Mouse (Mus musculus) stomach, embryonic 16.5 days (tissue): Measurements from ENCODE around the gene Cers1. TPM values are rescaled to one million over a fixed set of nuclear protein-coding genes. Genes with fewer than 3 reads are reported as not detected.

Source experiments
- ATAC-seq: fragments of 200-750 bp; cut with Nextera tagmentation; 2 replicates; pipeline ENCODE4 v1.8.0; 2017; ENCODE audit warnings: moderate number of reproducible peaks, moderate TSS enrichment; ENCODE audit not compliant: insufficient read depth, low FRiP score
- H3K27ac ChIP-seq: fragments of 300-500 bp; sonication (generic); 2 replicates; pipeline ENCODE4 v1.5.1; 2014; ENCODE audit warnings: low read length
- H3K27me3 ChIP-seq: fragments of 300-500 bp; sonication (generic); 2 replicates; pipeline ENCODE4 v1.6.1; 2014; ENCODE audit warnings: low read length, control low read depth, mixed read lengths; ENCODE audit not compliant: control insufficient read depth, insufficient read depth
- H3K36me3 ChIP-seq: fragments of 300-500 bp; sonication (generic); 2 replicates; pipeline ENCODE4 v1.6.1; 2014; ENCODE audit warnings: low read length; ENCODE audit not compliant: control insufficient read depth, insufficient read depth
- H3K4me1 ChIP-seq: fragments of 300-500 bp; sonication (generic); 2 replicates; pipeline ENCODE4 v1.6.1; 2014; ENCODE audit warnings: low read length, control low read depth, mixed read lengths; ENCODE audit not compliant: control insufficient read depth, insufficient read depth
- H3K4me2 ChIP-seq: fragments of 300-500 bp; sonication (generic); 2 replicates; pipeline ENCODE4 v1.6.1; 2014; ENCODE audit warnings: low read depth, low read length, mixed read lengths
- H3K4me3 ChIP-seq: fragments of 300-500 bp; sonication (generic); replicated peaks from 2 replicates; pipeline ENCODE4 v1.5.1; 2014; ENCODE audit warnings: mild to moderate bottlenecking, low read length
- H3K9ac ChIP-seq: fragments of 300-500 bp; sonication (generic); 2 replicates; pipeline ENCODE4 v1.6.1; 2014; ENCODE audit warnings: low read length
- H3K9me3 ChIP-seq: fragments of 300-500 bp; sonication (generic); replicated peaks from 2 replicates; pipeline ENCODE4 v1.6.1; 2016; ENCODE audit warnings: low read length, control low read depth; ENCODE audit not compliant: control insufficient read depth
- WGBS: fragments of 180-500 bp; shearing (Covaris S2); extraction: QIAGEN DNeasy Blood & Tissue Kit; methylation state at CpG from one replicate; pipeline ENCODE4 v1.1.7; 2014; 5-methylcytosine and 5-hydroxymethylcytosine counted together
- polyA plus RNA-seq: library from polyadenylated mRNA; unstranded; fragments of >200 nt; fragmentation: Nextera tagmentation; extraction: Ambion mirVana; gene quantifications from 2 replicates; pipeline ENCODE4 v1.2.1, GENCODE M21; 2015

The Cers1 gene
- polyA plus RNA-seq, 1 experiment from 2014 or later: 3.8 TPM

DNA sequence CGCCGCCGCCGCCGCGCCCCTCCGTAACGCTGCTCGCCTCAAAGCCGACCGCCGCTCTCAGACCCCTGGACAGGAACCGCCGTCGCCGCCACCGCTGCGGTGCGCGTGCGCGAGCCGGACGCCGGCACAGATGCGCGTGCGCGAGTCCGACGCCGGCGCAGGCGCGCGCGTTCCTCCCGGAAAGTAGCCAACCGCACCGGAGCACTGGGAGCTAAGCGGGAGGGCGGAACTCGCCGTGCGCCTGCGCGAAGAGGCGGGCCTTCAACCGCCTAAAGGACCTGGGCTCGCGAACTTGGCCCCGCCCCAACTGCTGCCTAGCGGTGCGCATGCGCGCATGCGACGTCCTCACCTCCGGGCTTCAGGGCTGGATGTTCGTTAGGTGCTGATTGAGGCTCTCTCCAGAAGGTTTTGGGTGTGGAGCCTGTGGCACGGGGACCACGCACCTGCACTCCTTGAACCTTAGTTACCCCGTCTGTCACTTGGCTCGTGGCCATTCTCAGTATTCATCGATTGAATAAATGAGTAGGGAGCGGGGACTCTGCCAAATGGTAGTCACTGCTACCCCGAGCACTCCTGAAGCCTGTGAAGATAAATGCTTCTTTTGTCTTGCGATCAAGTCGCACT is 37.7 kb downstream of the Cers1 start, which contains the start of gene Upf1:
Upf1 (minus strand) TSS at position 85 of the 624 bp plus-strand sequence.
- under 1% methylated on average over 69 of the region's 69 CpGs for WGBS
- peak within 1 kb of the TSS; percentile 98 for H3K4me2 ChIP-seq
- peak within 1 kb of the TSS; percentile 97 for H3K9ac ChIP-seq
- peak within 1 kb of the TSS; percentile 86 for H3K27ac ChIP-seq
- H3K4me1 ChIP-seq: peaks cover 37% of the 10 kb centered on the region
- peak; percentile 94 for ATAC-seq
- no peaks in the 10 kb centered on the region for H3K36me3 ChIP-seq
- no peaks in the 10 kb centered on the region for H3K9me3 ChIP-seq
- H3K27me3 ChIP-seq: no peaks in the 10 kb centered on the region
- peak within 1 kb of the TSS; percentile 78 for H3K4me3 ChIP-seq

DNA sequence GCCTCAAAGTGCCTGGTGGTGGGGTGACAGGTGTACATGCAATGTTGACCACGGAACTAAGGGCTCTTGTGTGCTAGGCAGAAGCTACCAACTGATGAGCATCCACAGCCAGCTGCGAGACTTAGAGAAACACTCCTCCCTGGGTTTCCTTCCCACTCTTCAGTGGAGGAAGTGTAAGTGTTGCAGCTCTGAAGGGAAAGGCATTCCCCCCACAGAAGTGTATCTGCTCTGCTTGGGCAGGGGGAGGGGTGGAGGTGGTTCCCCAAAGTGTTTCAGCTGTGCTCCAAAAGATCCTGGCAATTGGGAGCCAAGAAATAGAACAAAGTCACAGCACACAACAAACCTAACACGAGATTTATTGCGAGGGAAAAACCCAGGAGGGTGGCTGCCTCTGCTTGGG is 38.4 kb downstream of the Cers1 start:
- peak overlapping the region; percentile 78 for H3K4me3 ChIP-seq
- H3K4me1 ChIP-seq: peaks cover 32% of the 10 kb centered on the region
- H3K27me3 ChIP-seq: no peaks in the 10 kb centered on the region
- H3K9me3 ChIP-seq: no peaks in the 10 kb centered on the region
- H3K27ac ChIP-seq: peak overlapping the region; percentile 81
- peak overlapping the region; percentile 69 for H3K9ac ChIP-seq
- ATAC-seq: no peak
- no peaks in the 10 kb centered on the region for H3K36me3 ChIP-seq
- H3K4me2 ChIP-seq: peak overlapping the region; percentile 61
- WGBS: 46% methylated on average over 4 of the region's 4 CpGs

DNA sequence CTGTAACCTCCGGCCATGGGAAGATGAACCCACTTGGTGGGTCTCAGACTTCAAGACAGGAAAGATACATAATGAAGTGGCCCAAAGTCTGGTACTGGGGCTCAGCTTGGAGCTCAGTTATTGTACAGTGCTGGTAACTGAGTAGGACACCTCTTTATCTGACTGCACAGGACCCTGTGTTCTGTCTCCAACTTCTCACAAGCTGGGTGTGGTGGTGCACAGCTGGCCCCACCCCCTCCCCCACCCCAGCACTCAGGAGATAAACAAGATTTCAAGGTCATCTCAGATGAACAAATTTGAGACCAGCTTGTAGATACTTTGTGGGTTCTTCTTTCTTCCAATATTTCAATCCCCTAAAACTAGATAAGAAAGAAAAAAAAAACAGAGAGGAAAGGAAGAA is 40.5 kb downstream of the Cers1 start:
- no peak for ATAC-seq
- WGBS: 86% methylated on average over 1 of the region's 1 CpGs
- H3K9me3 ChIP-seq: no peaks in the 10 kb centered on the region
- H3K27me3 ChIP-seq: no peaks in the 10 kb centered on the region
- no peak overlapping the region for H3K9ac ChIP-seq
- H3K36me3 ChIP-seq: no peaks in the 10 kb centered on the region
- peaks cover 22% of the 10 kb centered on the region for H3K4me1 ChIP-seq
- H3K27ac ChIP-seq: peak overlapping the region; percentile 14; the same call in 1 of the 2 replicates
- H3K4me3 ChIP-seq: no peak overlapping the region
- H3K4me2 ChIP-seq: no peak overlapping the region

DNA sequence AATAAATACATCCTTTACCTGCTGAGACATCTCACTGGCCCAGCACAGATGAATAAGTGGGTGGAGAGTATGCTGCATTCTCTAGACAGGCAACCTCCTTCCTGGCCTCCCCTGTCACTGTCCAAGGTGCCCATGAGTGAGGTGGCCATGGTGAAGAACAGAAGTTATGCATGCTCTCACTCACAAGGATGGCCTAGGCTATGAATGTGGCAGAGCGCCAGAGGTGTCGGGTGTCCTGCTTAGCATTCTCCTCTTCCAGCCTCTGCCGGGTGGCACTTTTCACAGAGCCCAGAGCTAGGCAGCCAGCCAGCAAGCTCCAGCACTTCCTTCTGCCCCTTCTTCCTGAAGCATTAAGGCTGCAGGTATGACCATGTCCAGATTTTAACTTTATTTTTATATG is 43.8 kb downstream of the Cers1 start:
- H3K36me3 ChIP-seq: no peaks in the 10 kb centered on the region
- H3K4me1 ChIP-seq: peaks cover 6% of the 10 kb centered on the region; the same call in 1 of the 2 replicates
- 40% methylated on average over 3 of the region's 3 CpGs for WGBS
- no peak overlapping the region for H3K4me3 ChIP-seq
- no peak; the same call in 1 of the 2 replicates for ATAC-seq
- H3K9me3 ChIP-seq: no peaks in the 10 kb centered on the region
- H3K9ac ChIP-seq: no peak overlapping the region
- no peak overlapping the region for H3K4me2 ChIP-seq
- H3K27me3 ChIP-seq: no peaks in the 10 kb centered on the region
- H3K27ac ChIP-seq: no peak overlapping the region

DNA sequence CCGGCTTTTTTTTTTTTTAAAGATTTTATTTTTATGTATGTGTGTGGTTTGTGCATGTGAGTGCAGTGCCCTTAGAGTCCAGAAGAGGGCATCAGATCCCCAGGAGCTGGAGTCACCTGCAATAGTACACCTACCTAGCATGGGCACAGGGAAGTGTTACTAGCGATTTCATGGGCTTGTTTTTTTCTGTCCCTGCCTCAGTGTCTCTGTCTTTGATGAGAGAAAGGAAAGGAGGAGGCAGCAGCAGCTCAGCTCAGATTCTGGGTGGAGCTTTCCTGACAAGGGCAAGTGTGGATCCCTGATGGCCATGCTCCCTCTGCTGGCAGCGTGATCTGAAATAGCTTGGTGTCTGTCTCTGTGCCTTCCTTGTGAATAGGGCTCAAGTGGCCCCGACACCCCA is 45.2 kb downstream of the Cers1 start:
- no peak overlapping the region for H3K4me3 ChIP-seq
- H3K4me2 ChIP-seq: no peak overlapping the region
- H3K27ac ChIP-seq: no peak overlapping the region
- H3K27me3 ChIP-seq: no peaks in the 10 kb centered on the region
- no peaks in the 10 kb centered on the region for H3K9me3 ChIP-seq
- no peak overlapping the region for H3K9ac ChIP-seq
- no peaks in the 10 kb centered on the region for H3K36me3 ChIP-seq
- 47% methylated on average over 4 of the region's 4 CpGs for WGBS
- no peak for ATAC-seq
- peaks cover 6% of the 10 kb centered on the region; the same call in 1 of the 2 replicates for H3K4me1 ChIP-seq

DNA sequence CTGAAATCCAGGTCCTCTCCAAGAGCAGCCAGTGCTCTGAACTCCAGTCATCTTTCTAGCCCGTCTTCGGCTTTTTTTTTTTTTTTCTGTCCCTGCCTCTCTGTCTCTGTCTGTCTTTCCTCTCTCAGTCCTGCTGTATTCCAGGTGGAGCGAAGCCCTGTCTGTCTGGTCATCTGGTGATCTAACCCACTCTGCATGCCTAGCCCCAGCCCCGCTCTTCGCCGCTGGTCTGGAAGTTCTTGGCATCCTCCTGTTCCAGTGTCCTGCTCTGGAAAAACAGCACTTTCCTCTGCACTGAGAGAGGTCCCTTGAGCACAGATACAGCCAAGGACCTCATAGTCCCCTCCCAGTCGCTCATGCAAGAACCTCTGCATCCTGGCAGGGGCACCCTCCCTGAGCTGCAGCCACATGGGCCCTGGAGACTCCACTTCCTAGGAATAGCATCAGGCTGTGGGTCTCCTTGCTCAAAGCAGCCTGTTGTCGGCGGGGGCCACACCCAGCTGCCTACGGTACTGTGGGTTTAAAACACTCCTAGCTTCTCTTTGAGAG is 46.0 kb downstream of the Cers1 start:
- no peak for ATAC-seq
- peaks cover 6% of the 10 kb centered on the region; the same call in 1 of the 2 replicates for H3K4me1 ChIP-seq
- 70% methylated on average over 10 of the region's 10 CpGs for WGBS

DNA sequence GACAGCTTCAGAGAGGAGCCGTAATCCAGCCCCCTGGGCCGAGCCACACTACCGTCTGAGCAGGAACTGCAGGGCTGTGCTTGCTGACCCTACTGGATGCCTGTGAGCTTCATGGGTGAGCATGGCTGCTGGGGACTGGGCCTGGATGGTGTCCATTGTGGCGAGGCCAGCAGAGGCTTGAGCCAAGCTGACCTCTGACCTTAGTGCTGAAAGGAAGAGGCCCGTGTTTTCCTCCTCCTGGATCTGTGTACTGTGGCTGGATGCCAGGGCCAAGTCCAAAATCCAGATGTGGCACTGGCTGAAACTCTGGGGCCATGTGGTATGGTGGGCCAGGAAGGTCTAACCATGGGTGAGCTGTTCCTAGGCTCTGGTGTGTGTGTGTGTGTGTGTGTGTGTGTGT is 48.5 kb downstream of the Cers1 start:
- Histone ChIP-seq H3K27me3 (no peaks in the 10 kb centered on the region), H3K4me3 (no peak overlapping the region), H3K9ac (no peak overlapping the region), H3K4me2 (no peak overlapping the region), H3K36me3 (no peaks in the 10 kb centered on the region), H3K9me3 (no peaks in the 10 kb centered on the region), H3K4me1 (peaks cover 6% of the 10 kb centered on the region; the same call in 1 of the 2 replicates), H3K27ac (no peak overlapping the region)
- ATAC-seq: peak; percentile 70
- 50% methylated on average over 5 of the region's 5 CpGs for WGBS

More for the DNA sequence above, 46.0 kb downstream of the Cers1 start:
- H3K9me3 ChIP-seq: no peaks in the 10 kb centered on the region
- H3K9ac ChIP-seq: no peak overlapping the region
- no peaks in the 10 kb centered on the region for H3K27me3 ChIP-seq
- H3K27ac ChIP-seq: no peak overlapping the region
- H3K4me2 ChIP-seq: no peak overlapping the region
- H3K36me3 ChIP-seq: no peaks in the 10 kb centered on the region
- H3K4me3 ChIP-seq: no peak overlapping the region

DNA sequence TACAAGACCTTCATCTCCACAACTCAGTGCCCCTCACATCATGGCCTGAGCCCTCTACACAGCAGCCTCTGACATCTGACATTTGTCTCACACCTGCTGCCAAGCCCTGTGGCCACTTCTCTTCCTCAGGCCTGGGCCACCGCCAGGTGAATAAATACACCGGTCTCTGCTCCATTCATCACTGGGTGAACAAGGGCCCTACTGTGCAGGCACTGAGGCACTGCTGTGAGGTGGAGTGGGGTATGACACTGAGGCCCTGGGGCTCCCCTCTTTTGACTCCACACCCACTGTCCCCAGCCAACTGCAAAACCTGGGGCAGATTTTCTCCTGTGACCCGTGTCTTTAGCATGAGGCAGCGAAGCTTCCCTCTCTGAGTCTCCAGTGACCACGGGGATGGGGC is 51.0 kb downstream of the Cers1 start:
- no peak overlapping the region; the same call in 1 of the 2 replicates for H3K9ac ChIP-seq
- WGBS: 55% methylated on average over 5 of the region's 5 CpGs
- no peak; the same call in 1 of the 2 replicates for ATAC-seq
- no peaks in the 10 kb centered on the region for H3K27me3 ChIP-seq
- H3K4me3 ChIP-seq: no peak overlapping the region
- no peaks in the 10 kb centered on the region for H3K36me3 ChIP-seq
- no peak overlapping the region for H3K4me2 ChIP-seq
- no peak overlapping the region for H3K27ac ChIP-seq
- H3K9me3 ChIP-seq: no peaks in the 10 kb centered on the region
- peaks cover 3% of the 10 kb centered on the region; the same call in 1 of the 2 replicates for H3K4me1 ChIP-seq

DNA sequence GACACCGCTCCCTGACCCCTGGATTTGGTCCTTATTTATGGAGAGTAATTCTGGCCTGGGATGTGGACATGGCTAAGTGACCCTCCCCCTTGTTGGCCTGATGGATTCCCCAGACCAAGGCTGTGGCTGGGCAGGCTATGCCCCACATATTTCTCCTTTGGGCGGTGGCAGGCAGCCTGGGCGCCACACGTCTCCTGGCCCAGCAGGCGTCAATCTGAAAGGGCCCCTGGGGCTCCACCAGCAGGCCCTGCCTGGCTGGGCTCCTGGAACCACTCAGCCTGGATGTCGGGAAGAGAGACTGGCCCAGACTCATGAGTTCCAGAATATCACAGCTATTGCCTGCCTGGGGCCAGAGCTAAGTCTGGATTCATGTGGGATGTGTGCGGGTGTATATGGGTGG is 54.9 kb downstream of the Cers1 start:
- Histone ChIP-seq H3K4me2 (no peak overlapping the region), H3K9ac (no peak overlapping the region), H3K27ac (no peak overlapping the region), H3K27me3 (peaks cover 39% of the 10 kb centered on the region), H3K4me1 (peaks cover 21% of the 10 kb centered on the region), H3K36me3 (no peaks in the 10 kb centered on the region), H3K4me3 (no peak overlapping the region), H3K9me3 (no peaks in the 10 kb centered on the region)
- 84% methylated on average over 7 of the region's 7 CpGs for WGBS
- ATAC-seq: no peak
